Mouse (Mus musculus) CH12.LX (cell line): ENCODE measurements around the gene Nlrc5. TPM values are rescaled to one million over a fixed set of nuclear protein-coding genes. Genes with fewer than 3 reads are reported as not detected.

ENCODE experiments used
- DNase-seq: peaks from one replicate; pipeline ENCODE4 v3.0.0-alpha.2; 2013; ENCODE audit errors: extremely low read depth
- H3K27ac ChIP-seq: 2 replicates; pipeline ENCODE4 v1.5.1; 2012; ENCODE audit warnings: low read depth, mild to moderate bottlenecking, control low read depth, moderate library complexity; ENCODE audit not compliant: insufficient read depth
- H3K27me3 ChIP-seq: replicated peaks from 2 replicates; pipeline ENCODE3; 2012; ENCODE audit warnings: inconsistent platforms
- H3K36me3 ChIP-seq, 2 experiments: replicated peaks in 1 of 2; 2 replicates each; pipeline versions ENCODE3 to v1.6.1; 2012; ENCODE audit warnings: inconsistent platforms in 1 of 2, low read length in 1 of 2, mild to moderate bottlenecking in 1 of 2, mixed read lengths in 1 of 2, moderate library complexity in 1 of 2; ENCODE audit not compliant: control insufficient read depth in 1 of 2, insufficient read depth in 1 of 2
- H3K4me1 ChIP-seq, 2 experiments: 2 replicates each; pipeline ENCODE4 v1.6.1; 2012; ENCODE audit warnings: inconsistent platforms in 1 of 2, moderate library complexity in 1 of 2; ENCODE audit not compliant: insufficient read depth in 2 of 2, control insufficient read depth in 1 of 2
- H3K4me2 ChIP-seq: 2 replicates; pipeline ENCODE4 v1.6.1; 2012; ENCODE audit warnings: low read depth, mild to moderate bottlenecking, control low read depth; ENCODE audit not compliant: poor library complexity, insufficient read depth, severe bottlenecking
- H3K4me3 ChIP-seq, 3 experiments: fragments of 150-350 bp in 1 of 3; sonication (generic) in 1 of 3; replicated peaks in 1 of 3; 2 replicates each; pipeline versions ENCODE3 to v1.5.1; 2011 to 2012; ENCODE audit warnings: low read depth in 2 of 3, low read length in 2 of 3, mild to moderate bottlenecking in 2 of 3, moderate library complexity in 2 of 3, control low read depth in 1 of 3, improper control_type of control experiment in 1 of 3, inconsistent platforms in 1 of 3, mixed read lengths in 1 of 3; ENCODE audit not compliant: poor library complexity in 1 of 3
- H3K79me2 ChIP-seq: replicated peaks from 2 replicates; pipeline ENCODE4 v1.6.1; 2012; ENCODE audit warnings: mild to moderate bottlenecking, moderate library complexity; ENCODE audit not compliant: control insufficient read depth, poor library complexity, insufficient read depth, severe bottlenecking; ENCODE audit errors: extremely low read depth
- H3K9ac ChIP-seq: 2 replicates; pipeline ENCODE4 v1.6.1; 2012; ENCODE audit warnings: low read depth, mild to moderate bottlenecking, control low read depth, moderate library complexity; ENCODE audit not compliant: insufficient read depth
- H3K9me3 ChIP-seq: replicated peaks from 2 replicates; pipeline ENCODE3; 2012; ENCODE audit warnings: low read length, inconsistent platforms, mixed read lengths
- BHLHE40 ChIP-seq: IDR thresholded peaks from 2 replicates; pipeline ENCODE4 v1.6.1; 2011; ENCODE audit warnings: mild to moderate bottlenecking, low read depth, low read length, improper control_type of control experiment
- CHD1 ChIP-seq: IDR thresholded peaks from 2 replicates; pipeline ENCODE4 v1.6.1; 2012; ENCODE audit warnings: low read depth, low read length, improper control_type of control experiment, inconsistent platforms
- CHD2 ChIP-seq: IDR thresholded peaks from 2 replicates; pipeline ENCODE4 v1.6.1; 2011; ENCODE audit warnings: low read length, improper control_type of control experiment
- E2F4 ChIP-seq: IDR thresholded peaks from 2 replicates; pipeline ENCODE4 v1.6.1; 2011; ENCODE audit warnings: low read depth, low read length, improper control_type of control experiment; ENCODE audit not compliant: insufficient replicate concordance
- ELF1 ChIP-seq: IDR thresholded peaks from 2 replicates; pipeline ENCODE4 v1.6.1; 2014; ENCODE audit warnings: low read depth, mild to moderate bottlenecking, inconsistent platforms, low read length, improper control_type of control experiment
- EP300 ChIP-seq: IDR thresholded peaks from 2 replicates; pipeline ENCODE4 v1.6.1; 2011; ENCODE audit warnings: low read length, improper control_type of control experiment
- HCFC1 ChIP-seq: IDR thresholded peaks from 2 replicates; pipeline ENCODE4 v1.6.1; 2012; ENCODE audit warnings: low read depth, mild to moderate bottlenecking, inconsistent platforms, low read length, improper control_type of control experiment
- IRF4 ChIP-seq: IDR thresholded peaks from 2 replicates; pipeline ENCODE4 v1.6.1; 2014; ENCODE audit warnings: low read depth, mild to moderate bottlenecking, inconsistent platforms, low read length, improper control_type of control experiment
- JUND ChIP-seq: conservative IDR thresholded peaks from 2 replicates; pipeline ENCODE4 v1.6.1; 2011; ENCODE audit warnings: low read depth, low read length, improper control_type of control experiment
- KAT2A ChIP-seq: IDR thresholded peaks from 2 replicates; pipeline ENCODE4 v1.6.1; 2012; ENCODE audit warnings: low read length, improper control_type of control experiment, inconsistent platforms; ENCODE audit not compliant: insufficient replicate concordance
- MAFK ChIP-seq: IDR thresholded peaks from 2 replicates; pipeline ENCODE4 v1.6.1; 2011; ENCODE audit warnings: low read length, improper control_type of control experiment; ENCODE audit not compliant: insufficient replicate concordance
- MAZ ChIP-seq: IDR thresholded peaks from 2 replicates; pipeline ENCODE4 v1.6.1; 2012; ENCODE audit warnings: low read depth, mild to moderate bottlenecking, inconsistent platforms, low read length, improper control_type of control experiment, moderate library complexity
- MEF2A ChIP-seq: IDR thresholded peaks from 2 replicates; pipeline ENCODE4 v1.6.1; 2014; ENCODE audit warnings: low read depth, mild to moderate bottlenecking, inconsistent platforms, low read length, improper control_type of control experiment, borderline replicate concordance
- MXI1 ChIP-seq: IDR thresholded peaks from 2 replicates; pipeline ENCODE4 v1.6.1; 2011; ENCODE audit warnings: mild to moderate bottlenecking, low read depth, low read length, improper control_type of control experiment
- NELFE ChIP-seq: IDR thresholded peaks from 2 replicates; pipeline ENCODE4 v1.6.1; 2011; ENCODE audit warnings: low read depth, low read length, improper control_type of control experiment
- PAX5 ChIP-seq: IDR thresholded peaks from 2 replicates; pipeline ENCODE4 v1.6.1; 2012; ENCODE audit warnings: low read length, inconsistent platforms, mixed read lengths
- SIN3A ChIP-seq: IDR thresholded peaks from 2 replicates; pipeline ENCODE4 v1.6.1; 2012; ENCODE audit warnings: low read length, improper control_type of control experiment, inconsistent platforms
- SMC3 ChIP-seq: IDR thresholded peaks from 2 replicates; pipeline ENCODE4 v1.6.1; 2011; ENCODE audit warnings: low read depth, low read length, improper control_type of control experiment
- TBP ChIP-seq: conservative IDR thresholded peaks from 2 replicates; pipeline ENCODE4 v1.6.1; 2011; ENCODE audit warnings: low read depth, low read length, improper control_type of control experiment
- UBTF ChIP-seq: IDR thresholded peaks from 2 replicates; pipeline ENCODE4 v1.6.1; 2012; ENCODE audit warnings: low read depth, mild to moderate bottlenecking, inconsistent platforms, low read length, improper control_type of control experiment, moderate library complexity
- ZMIZ1 ChIP-seq: IDR thresholded peaks from 2 replicates; pipeline ENCODE4 v1.6.1; 2012; ENCODE audit warnings: low read depth, mild to moderate bottlenecking, inconsistent platforms, low read length, improper control_type of control experiment
- dilution Hi-C: fragments of 300-500 bp; cut with MboI; formaldehyde crosslinking; loops from 2 replicates; pipeline ENCODE4 v1.14.3; 2020; ENCODE audit warnings: low sequenced_read_pairs; ENCODE audit not compliant: extremely low pct_unique_long_range_greater_than_20kb, extremely low pct_ligation_motif_present
- in situ Hi-C: fragments of 300-500 bp; cut with MboI; formaldehyde crosslinking; loops from 3 replicates; pipeline ENCODE4 v1.14.3; 2019; ENCODE audit warnings: low sequenced_read_pairs, low pct_ligation_motif_present, low pct_unique_long_range_greater_than_20kb, mixed read lengths
- polyA plus RNA-seq: library from polyadenylated mRNA; unstranded; fragments of >175 nt; gene quantifications from 2 replicates; pipeline ENCODE4 v1.2.1, GENCODE M21; 2012; ENCODE audit warnings: low read depth; ENCODE audit not compliant: insufficient read length
- total RNA-seq, 2 experiments: library from RNA; depleted of rRNA; stranded (reverse); fragments of 300-350 nt in 1 of 2; fragments of >200 nt in 1 of 2; gene quantifications; 2 replicates each; pipeline ENCODE4 v1.2.3; 2012 to 2014

The Nlrc5 gene
- total and polyA plus RNA-seq, 3 experiments: 58.6 to 72.5 (median 60.2) TPM

- no peak for TF ChIP-seq JUND
- 0 out of 2 replicates have a peak, but pooled peaks have one; percentile 20 for TF ChIP-seq TBP
- no peak for TF ChIP-seq SMC3
- no peak for TF ChIP-seq ZMIZ1
- no peak for TF ChIP-seq CHD2
- no peak; the same call in 1 of the 2 replicates for TF ChIP-seq HCFC1
- no peak for TF ChIP-seq E2F4
- no peak for TF ChIP-seq UBTF
- TF ChIP-seq EP300: peak; percentile 33; the same call in 1 of the 2 replicates
Measured at GRCm38 (mm10) chr8:94434958-94435357, 802 bp downstream of the Nlrc5 start (continued).

GRCm38 (mm10) chr8:94435397-94436111 lies 1.4 kb downstream of the Nlrc5 start:
- H3K79me2 ChIP-seq: peaks cover 46% of the 10 kb centered on the region
- H3K27me3 ChIP-seq: no peaks in the 10 kb centered on the region
- dilution Hi-C loops: no loop called here
- no peak for DNase-seq
- H3K9ac ChIP-seq: peak overlapping the region; percentile 94
- in situ Hi-C loops: no loop called here
- H3K27ac ChIP-seq: peak overlapping the region; percentile 76
- peak overlapping the region; percentile 96 for H3K4me2 ChIP-seq
- TF ChIP-seq BHLHE40 (no peak), MEF2A (no peak), MAZ (no peak), NELFE (no peak), JUND (0 out of 2 replicates have a peak, but pooled peaks have one; percentile 16), PAX5 (no peak), TBP (0 out of 2 replicates have a peak, but pooled peaks have one; percentile 9), CHD1 (peak; percentile 94; the same call in 1 of the 2 replicates), MAFK (no peak), IRF4 (no peak), E2F4 (no peak), KAT2A (no peak), SIN3A (no peak), MXI1 (no peak), ZMIZ1 (no peak), ELF1 (no peak)
- peaks cover 19 to 64% of the 10 kb centered on the region in 2 experiments for H3K4me1 ChIP-seq
- H3K9me3 ChIP-seq: no peaks in the 10 kb centered on the region
- H3K36me3 ChIP-seq: peaks cover 0 to 1% of the 10 kb centered on the region in 2 experiments
- peak overlapping the region; percentile 67 to 72 (median 69) for H3K4me3 ChIP-seq
